Mouse (Mus musculus): Measurements from ENCODE around the gene Lurap1.

DNA sequence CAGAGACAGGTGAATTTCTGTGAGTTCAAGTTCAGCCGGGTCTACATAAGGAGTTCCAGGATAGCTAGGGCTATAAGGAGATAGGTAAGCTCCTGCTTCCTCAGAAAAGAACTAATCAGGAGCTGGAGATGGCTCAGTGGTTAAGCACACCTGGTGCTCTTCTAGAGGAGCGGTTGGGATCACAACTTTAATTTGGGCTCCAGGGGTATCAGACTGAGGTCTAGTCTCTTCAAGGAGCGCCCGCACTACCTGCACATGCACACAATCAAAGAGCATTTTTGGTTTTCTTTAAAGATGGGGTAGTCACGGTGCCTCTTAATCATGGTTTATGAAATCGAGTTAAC lies 1.4 kb downstream of the Lurap1 start:
- TF ChIP-seq CTCF (IDR thresholded peaks at IDR 0.05; ENCODE audit: insufficient read depth, low read depth, low read length), result no peak
- no peak for TF ChIP-seq POLR2A (IDR thresholded peaks at IDR 0.05; ENCODE audit: insufficient read depth, low read depth, low read length)

Measured in olfactory bulb, adult 2 months (tissue).